Mouse (Mus musculus) kidney, postnatal 0 days (tissue): ENCODE data around the gene AU021092. TPM values are rescaled to one million over a fixed set of nuclear protein-coding genes. Genes with fewer than 3 reads are reported as not detected.

Experiments
- ATAC-seq: fragments of 200-750 bp; cut with Nextera tagmentation; replicated peaks from 2 replicates; pipeline ENCODE4 v1.8.0; 2017; ENCODE audit warnings: low read depth, moderate number of reproducible peaks, moderate TSS enrichment, moderate library complexity; ENCODE audit not compliant: low FRiP score
- DNase-seq: peaks from one replicate; pipeline ENCODE4 v3.0.0-alpha.2; 2016; ENCODE audit warnings: low spot score
- H3K27ac ChIP-seq: fragments of 300-500 bp; sonication (generic); 2 replicates; pipeline ENCODE4 v1.5.1; 2014; ENCODE audit warnings: mild to moderate bottlenecking
- H3K27me3 ChIP-seq: fragments of 300-500 bp; sonication (generic); 2 replicates; pipeline ENCODE4 v1.6.1; 2014; ENCODE audit warnings: low read length, mixed read lengths; ENCODE audit not compliant: insufficient read depth
- H3K36me3 ChIP-seq: fragments of 300-500 bp; sonication (generic); 2 replicates; pipeline ENCODE4 v1.6.1; 2014; ENCODE audit warnings: low read length, mixed read lengths; ENCODE audit not compliant: insufficient read depth
- H3K4me1 ChIP-seq: fragments of 300-500 bp; sonication (generic); replicated peaks from 2 replicates; pipeline ENCODE4 v1.6.1; 2014; ENCODE audit warnings: antibody characterized with exemption, low read length, mixed read lengths; ENCODE audit not compliant: insufficient read depth
- H3K4me2 ChIP-seq: fragments of 300-500 bp; sonication (generic); 2 replicates; pipeline ENCODE4 v1.6.1; 2014; ENCODE audit warnings: mild to moderate bottlenecking, low read length, moderate library complexity, mixed read lengths
- H3K4me3 ChIP-seq: fragments of 300-500 bp; sonication (generic); replicated peaks from 2 replicates; pipeline ENCODE4 v1.5.1; 2014; ENCODE audit warnings: low read depth, low read length
- H3K9ac ChIP-seq: fragments of 300-500 bp; sonication (generic); 2 replicates; pipeline ENCODE4 v1.6.1; 2014; ENCODE audit warnings: low read depth, low read length
- H3K9me3 ChIP-seq: fragments of 300-500 bp; sonication (generic); replicated peaks from 2 replicates; pipeline ENCODE4 v1.6.1; 2016; ENCODE audit warnings: low read length, inconsistent platforms, mixed read lengths
- CTCF ChIP-seq: IDR thresholded peaks from 2 replicates; pipeline ENCODE4 v1.5.1; 2016; ENCODE audit warnings: antibody characterized with exemption, low read depth, mild to moderate bottlenecking, moderate library complexity
- WGBS: fragments of 180-500 bp; shearing (Covaris S2); extraction: QIAGEN DNeasy Blood & Tissue Kit; methylation state at CpG from one replicate; pipeline ENCODE4 v1.1.7; 2014; 5-methylcytosine and 5-hydroxymethylcytosine counted together
- microRNA-seq: library from miRNA; unstranded; fragments of <30 nt; microRNA quantifications from one replicate; pipeline ENCODE4, GENCODE M21; 2016
- polyA plus RNA-seq: library from polyadenylated mRNA; unstranded; fragments of >200 nt; fragmentation: Nextera tagmentation; extraction: Ambion mirVana; gene quantifications from 2 replicates; pipeline ENCODE4 v1.2.1, GENCODE M21; 2015

AU021092 gene
- polyA plus RNA-seq, 1 experiment from 2014 or later = 15.3 TPM

DNA sequence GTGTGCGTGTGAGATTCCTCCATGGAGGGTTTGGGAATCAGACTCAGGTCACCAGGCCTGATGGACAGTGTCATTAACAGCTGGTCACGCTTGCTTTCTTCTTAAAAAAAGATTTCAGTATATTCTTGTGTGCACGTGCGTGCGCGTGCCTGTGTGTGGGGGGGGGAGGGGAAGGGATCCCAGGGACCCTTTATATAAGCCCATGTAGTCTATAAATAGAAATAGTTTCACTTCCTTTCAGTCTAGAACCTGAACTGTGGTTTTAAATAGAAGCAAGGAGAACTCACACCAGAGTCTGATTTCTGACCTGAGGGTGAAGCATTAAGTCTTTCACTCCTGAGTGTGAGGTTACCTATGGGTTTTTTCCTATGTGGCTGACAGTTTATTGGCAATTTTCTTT lies 57.8 kb downstream of the AU021092 start:
- H3K4me2 ChIP-seq = no peak overlapping the region
- H3K4me1 ChIP-seq = no peaks in the 10 kb centered on the region
- H3K9ac ChIP-seq = no peak overlapping the region
- no peak overlapping the region for H3K27ac ChIP-seq
- no peak for TF ChIP-seq CTCF
- no peaks in the 10 kb centered on the region for H3K36me3 ChIP-seq
- WGBS = 60% methylated on average over 6 of the region's 6 CpGs
- no peaks in the 10 kb centered on the region for H3K27me3 ChIP-seq
- no peaks in the 10 kb centered on the region for H3K9me3 ChIP-seq
- DNase-seq (no peak), ATAC-seq (no peak)
- no peak overlapping the region for H3K4me3 ChIP-seq

Small RNAs within 50 kb of the gene (microRNA-seq; reads per million reads assigned to microRNA genes)
- gene Gm23689 (not detected), gene Gm26095 (not detected), gene Mir6364 (not detected)

Other genes with a start within 250 kb of the AU021092 start
- not detected in 2 replicates for gene Sept12, start 224.4 kb downstream of the AU021092 start, polyA plus RNA-seq
- gene Smim22, start 215.0 kb downstream of the AU021092 start, polyA plus RNA-seq = 30.9 and 38.3 TPM in 2 replicates
- 90.7 and 106 TPM in 2 replicates for gene Rogdi, start 208.7 kb downstream of the AU021092 start, polyA plus RNA-seq
- gene Glyr1, start 172.4 kb downstream of the AU021092 start, polyA plus RNA-seq = 108 and 120 TPM in 2 replicates
- 15.2 and 16.8 TPM in 2 replicates for gene Ubn1, start 172.2 kb downstream of the AU021092 start, polyA plus RNA-seq
- 2.8 TPM in 2 replicates for gene Ppl, start 89.9 kb downstream of the AU021092 start, polyA plus RNA-seq
- gene Sec14l5, start 75.2 kb downstream of the AU021092 start, polyA plus RNA-seq = not detected in 2 replicates
- 13.0 and 15.0 TPM in 2 replicates for gene Nagpa, start 18.3 kb downstream of the AU021092 start, polyA plus RNA-seq
- gene Alg1, start 11.3 kb upstream of the AU021092 start, polyA plus RNA-seq = 35.8 and 35.9 TPM in 2 replicates
- 30.9 and 32.6 TPM in 2 replicates for gene Eef2kmt, start 33.7 kb upstream of the AU021092 start, polyA plus RNA-seq